ENCODE assay signal across 8 mouse cellular contexts in genomic region chr5:64862269-64862668, GRCm38 (mm10). TPM values are rescaled to one million over a fixed set of nuclear protein-coding genes. Genes with fewer than 3 reads are reported as not detected.
DNase-seq lines count a peak whose midpoint lies in the region; ATAC-seq lines count a peak whose summit lies in the region.

No protein-coding gene starts in this region.

- no peaks in the 10 kb centered on the region for H3K36me3 ChIP-seq in megakaryocyte, embryonic 14.5 days (replicated peaks; ENCODE audit: low read length)
- no peaks in the 10 kb centered on the region for H3K36me3 ChIP-seq in embryonic facial prominence, embryonic 14.5 days (ENCODE audit: control insufficient read depth, insufficient read depth, low read length)
- no peaks in the 10 kb centered on the region for H3K36me3 ChIP-seq in stomach, embryonic 15.5 days

- H3K4me1 ChIP-seq in megakaryocyte, embryonic 14.5 days: peaks cover 43% of the 10 kb centered on the region
- H3K4me1 ChIP-seq in embryonic facial prominence, embryonic 14.5 days (ENCODE audit: control insufficient read depth, insufficient read depth, low read length): peaks cover 33% of the 10 kb centered on the region
- peaks cover 33% of the 10 kb centered on the region for H3K4me1 ChIP-seq in stomach, embryonic 15.5 days

- H3K9ac ChIP-seq in embryonic facial prominence, embryonic 14.5 days (ENCODE audit: low read depth, low read length): 0 out of 2 replicates have a peak overlapping the region, but pooled peaks have one; percentile 21
- no peak overlapping the region for H3K9ac ChIP-seq in stomach, embryonic 15.5 days

- intact Hi-C loops in heart, postnatal 10 days (cut with DNase I): no loop called here
- intact Hi-C loops in left cerebral cortex, postnatal 14 days (cut with DNase I): loop anchor here (5.0 kb wide), 3 partner anchors 35 to 575 kb away; no protein-coding TSS in a partner anchor

- no peak for ATAC-seq in megakaryocyte, adult 5-6 weeks (ENCODE audit: poor library complexity, severe bottlenecking)
- ATAC-seq in embryonic facial prominence, embryonic 14.5 days (ENCODE audit: low read depth): peak; percentile 74
- ATAC-seq in stomach, embryonic 15.5 days (ENCODE audit: insufficient read depth, low FRiP score, low read depth): peak; percentile 21; the same call in 1 of the 2 replicates

- H3K4me2 ChIP-seq in embryonic facial prominence, embryonic 14.5 days (ENCODE audit: low read depth, low read length): peak overlapping the region; percentile 50
- peak overlapping the region; percentile 48 for H3K4me2 ChIP-seq in stomach, embryonic 15.5 days

- H3K27ac ChIP-seq in embryonic facial prominence, embryonic 14.5 days (replicated peaks; ENCODE audit: low read depth, low read length): peak overlapping the region; percentile 89
- H3K27ac ChIP-seq in stomach, embryonic 15.5 days: peak overlapping the region; percentile 96

- no peaks in the 10 kb centered on the region for H3K9me3 ChIP-seq in megakaryocyte, embryonic 14.5 days
- H3K9me3 ChIP-seq in embryonic facial prominence, embryonic 14.5 days (ENCODE audit: control insufficient read depth, low read length): no peaks in the 10 kb centered on the region
- no peaks in the 10 kb centered on the region for H3K9me3 ChIP-seq in stomach, embryonic 15.5 days

- DNase-seq in embryonic facial prominence, embryonic 14.5 days (ENCODE audit: low spot score): peak; percentile 91
- peak; percentile 70 to 73 for DNase-seq in heart, postnatal 10 days
- peak; percentile 61 to 65 for DNase-seq in left cerebral cortex, postnatal 14 days (ENCODE audit: low spot score in 2 of 2)
- DNase-seq in cerebellum, adult 11 months: no peak
- no peak for DNase-seq in ovary, adult 18-20 months (ENCODE audit: low spot score)

- WGBS in embryonic facial prominence, embryonic 14.5 days: 36% methylated on average over 9 of the region's 9 CpGs
- 26% methylated on average over 9 of the region's 9 CpGs for WGBS in stomach, embryonic 15.5 days

- H3K4me3 ChIP-seq in megakaryocyte, embryonic 14.5 days (replicated peaks): peak overlapping the region; percentile 90
- H3K4me3 ChIP-seq in embryonic facial prominence, embryonic 14.5 days (ENCODE audit: low read depth, low read length): no peak overlapping the region
- H3K4me3 ChIP-seq in stomach, embryonic 15.5 days (replicated peaks): no peak overlapping the region

- no peaks in the 10 kb centered on the region for H3K27me3 ChIP-seq in megakaryocyte, embryonic 14.5 days (replicated peaks)
- no peaks in the 10 kb centered on the region for H3K27me3 ChIP-seq in embryonic facial prominence, embryonic 14.5 days (replicated peaks; ENCODE audit: control insufficient read depth, insufficient read depth, low read length)
- no peaks in the 10 kb centered on the region for H3K27me3 ChIP-seq in stomach, embryonic 15.5 days (replicated peaks)

RNA-seq across cellular contexts. Expression of gene Klf3, which starts 59.1 kb away (rescaled TPM):
- polyA plus RNA-seq in megakaryocyte, embryonic 14.5 days (2012; ENCODE audit: insufficient read depth, low replicate concordance): 73.1 and 120 TPM in 2 replicates
- 114 and 119 TPM in 2 replicates for total RNA-seq in megakaryocyte, adult 5-6 weeks (2015)
- total RNA-seq in megakaryocyte, adult 5-6 weeks (2017): 43.4 and 55.4 TPM in 2 replicates
- polyA plus RNA-seq in embryonic facial prominence, embryonic 14.5 days (2014; fragmentation: Nextera tagmentation; extraction: Ambion mirVana): 58.5 and 65.5 TPM in 2 replicates
- 10 to 100 TPM; 78.9 to 81.0 TPM for total RNA-seq in heart, postnatal 10 days (2021)
- 10 to 100 TPM; 24.2 to 31.2 TPM for total RNA-seq in left cerebral cortex, postnatal 14 days (2021)
- 103 and 104 TPM in 2 replicates for polyA plus RNA-seq in stomach, embryonic 15.5 days (2015; fragmentation: Nextera tagmentation; extraction: Ambion mirVana)

Comparison
In these comparisons a context has a peak if more than half of its experiments do, and no peak if none do; other contexts are left out.
1. DNase-seq: peak in embryonic facial prominence, embryonic 14.5 days (single experiment), heart, postnatal 10 days (2 of 2) and left cerebral cortex, postnatal 14 days (2 of 2); none in cerebellum, adult 11 months (single experiment) and ovary, adult 18-20 months (single experiment).